Mouse (Mus musculus): ENCODE measurements around the gene Bcl7a. TPM values are rescaled to one million over a fixed set of nuclear protein-coding genes. Genes with fewer than 3 reads are reported as not detected.

The Bcl7a gene
- polyA plus RNA-seq, 1 experiment: 37.0 TPM

- DNase-seq (ENCODE audit: extremely low spot score in 1 of 2, low spot score in 1 of 2): no peak
Measured at GRCm38 (mm10) chr5:123408176-123408575, 64.5 kb downstream of the Bcl7a start.

- DNase-seq (ENCODE audit: extremely low spot score in 1 of 2, low spot score in 1 of 2): no peak
Measured at GRCm38 (mm10) chr5:123412193-123412592, 68.6 kb downstream of the Bcl7a start.

- DNase-seq (ENCODE audit: extremely low spot score in 1 of 2, low spot score in 1 of 2): no peak
Measured at GRCm38 (mm10) chr5:123413866-123414363, 70.3 kb downstream of the Bcl7a start.

GRCm38 (mm10) chr5:123416149-123416548 lies 72.5 kb downstream of the Bcl7a start:
- no peak for DNase-seq (ENCODE audit: extremely low spot score in 1 of 2, low spot score in 1 of 2)

GRCm38 (mm10) chr5:123416566-123417518 lies 73.2 kb downstream of the Bcl7a start:
- DNase-seq (ENCODE audit: extremely low spot score in 1 of 2, low spot score in 1 of 2): no peak

- DNase-seq (ENCODE audit: extremely low spot score in 1 of 2, low spot score in 1 of 2): peak in 1 of 2 experiments; percentile 34
Measured at GRCm38 (mm10) chr5:123423885-123424284, 80.3 kb downstream of the Bcl7a start.

Other genes starting within 250 kb of the Bcl7a start
- gene Rhof, start 211.1 kb upstream of the Bcl7a start, polyA plus RNA-seq (2012; rRNA removed): 37.7 and 43.4 TPM in 2 replicates
- gene Setd1b, start 201.6 kb upstream of the Bcl7a start, polyA plus RNA-seq (2012; rRNA removed): 12.7 and 13.1 TPM in 2 replicates
- gene Psmd9, start 174.4 kb upstream of the Bcl7a start, polyA plus RNA-seq (2012; rRNA removed): 26.3 and 30.2 TPM in 2 replicates
- not detected in 2 replicates for gene Hpd, start 161.1 kb upstream of the Bcl7a start, polyA plus RNA-seq (2012; rRNA removed)
- gene Wdr66, start 91.7 kb upstream of the Bcl7a start, polyA plus RNA-seq (2012; rRNA removed): 5.4 and 6.1 TPM in 2 replicates
- gene Mlxip, start 51.0 kb downstream of the Bcl7a start, polyA plus RNA-seq (2012; rRNA removed): 18.5 and 19.4 TPM in 2 replicates
- gene Lrrc43, start 145.5 kb downstream of the Bcl7a start, polyA plus RNA-seq (2012; rRNA removed): 0.65 and 0.90 TPM in 2 replicates
- not detected in 2 replicates for gene Il31, start 145.7 kb downstream of the Bcl7a start, polyA plus RNA-seq (2012; rRNA removed)
- gene B3gnt4, start 166.6 kb downstream of the Bcl7a start, polyA plus RNA-seq (2012; rRNA removed): 0.97 and 1.4 TPM in 2 replicates
- 81.5 and 87.4 TPM in 2 replicates for gene Diablo, start 180.3 kb downstream of the Bcl7a start, polyA plus RNA-seq (2012; rRNA removed)
- 9.7 and 13.0 TPM in 2 replicates for gene Gm49027, start 181.7 kb downstream of the Bcl7a start, polyA plus RNA-seq (2012; rRNA removed)
- gene Vps33a, start 229.2 kb downstream of the Bcl7a start, polyA plus RNA-seq (2012; rRNA removed): 50.9 and 56.4 TPM in 2 replicates

Measured in frontal cortex, adult 2 months (tissue).